Mouse (Mus musculus) erythroblast, embryonic 14.5 days (primary cell): ENCODE results near the gene Stk4.

Source experiments
- GATA1 ChIP-seq: IDR thresholded peaks from 2 replicates; pipeline ENCODE4 v1.6.1; 2012; ENCODE audit warnings: low read length, inconsistent platforms, mixed read lengths
- TAL1 ChIP-seq: IDR thresholded peaks from 3 replicates; pipeline ENCODE4 v1.6.1; 2012; ENCODE audit warnings: low read length, inconsistent platforms, mixed read lengths

GRCm38 (mm10) chr2:164053767-164054166 is 16.4 kb upstream of the Stk4 start:
- TF ChIP-seq TAL1 (no peak), GATA1 (no peak)
